Mouse (Mus musculus): Measurements from ENCODE around the gene Myo1e. TPM values are rescaled to one million over a fixed set of nuclear protein-coding genes. Genes with fewer than 3 reads are reported as not detected.

The Myo1e gene
- total RNA-seq, 2 experiments from 2014 or later = 12.3 to 13.7 TPM

Small RNAs within 50 kb of the gene (microRNA-seq; reads per million reads assigned to microRNA genes)
- 0.67 to 1.6 reads per million in 2 experiments for gene Mir5626

Other genes with a start within 250 kb of the Myo1e start
- 10 to 100 TPM; 43.2 to 44.6 TPM for gene Bnip2, start 217.9 kb upstream of the Myo1e start, total RNA-seq (2021)
- gene Gtf2a2, start 194.8 kb upstream of the Myo1e start, total RNA-seq (2021) = 10 to 100 TPM; 62.7 to 67.1 TPM
- gene Gcnt3, start 169.3 kb upstream of the Myo1e start, total RNA-seq (2021) = not detected
- 100 to 1,000 TPM; 194 to 203 TPM for gene Fam81a, start 64.8 kb upstream of the Myo1e start, total RNA-seq (2021)
- 1 to 10 TPM; 1.3 to 2.3 TPM for gene Ccnb2, start 214.2 kb downstream of the Myo1e start, total RNA-seq (2021)

Measured in left cerebral cortex, postnatal 14 days (tissue).